Mouse (Mus musculus) brain, embryonic 14.5 days (tissue): ENCODE results near the gene Prrt2.

Source experiments
- CTCF ChIP-seq: fragments of 200-500 bp; IDR thresholded peaks from 2 replicates; pipeline ENCODE4 v1.5.1; 2012; ENCODE audit warnings: inconsistent platforms, mild to moderate bottlenecking, moderate library complexity, borderline replicate concordance; ENCODE audit not compliant: insufficient read depth, insufficient read length; ENCODE audit errors: extremely low read depth
- POLR2A ChIP-seq: fragments of 200-500 bp; IDR thresholded peaks from 2 replicates; pipeline ENCODE4 v1.6.1; 2012; ENCODE audit warnings: mild to moderate bottlenecking, inconsistent platforms, borderline replicate concordance; ENCODE audit not compliant: poor library complexity, insufficient read depth, insufficient read length, severe bottlenecking; ENCODE audit errors: extremely low read depth

DNA sequence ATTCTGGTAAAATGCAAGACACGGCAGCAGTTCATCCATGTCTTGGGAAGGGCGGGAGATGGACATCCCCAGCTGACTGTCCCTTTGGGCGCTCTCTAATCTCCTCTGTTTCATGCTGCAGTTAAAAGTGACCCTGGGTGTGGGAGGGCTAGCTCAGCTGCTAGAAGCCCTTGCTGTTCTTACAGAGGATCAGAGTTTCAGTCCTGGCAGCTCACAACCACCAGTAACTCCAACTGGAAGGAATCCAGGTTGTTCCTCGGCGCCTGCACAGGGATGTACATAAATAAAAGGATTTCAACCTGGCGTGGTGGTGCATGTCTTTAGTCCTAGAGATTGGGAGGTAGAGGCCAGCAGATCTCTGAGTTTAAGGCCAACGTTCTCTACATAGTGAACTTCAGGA, 37.9 kb downstream of the Prrt2 start:
- TF ChIP-seq CTCF = no peak
- no peak for TF ChIP-seq POLR2A
